Mouse (Mus musculus) intestine, postnatal 0 days (tissue): ENCODE data around the gene Crk. TPM values are rescaled to one million over a fixed set of nuclear protein-coding genes. Genes with fewer than 3 reads are reported as not detected.
"Not testable (repeated sequence)": the region's sequence is repeated elsewhere in the genome, so short reads cannot be mapped to it uniquely, and the experiment has no call there.

Source experiments
- ATAC-seq: fragments of 200-750 bp; cut with Nextera tagmentation; 2 replicates; pipeline ENCODE4 v1.8.0; 2017; ENCODE audit warnings: mild to moderate bottlenecking, moderate TSS enrichment, moderate library complexity
- H3K27ac ChIP-seq: fragments of 300-500 bp; sonication (generic); 2 replicates; pipeline ENCODE4 v1.5.1; 2014; ENCODE audit warnings: mild to moderate bottlenecking, low read depth, low read length, moderate library complexity
- H3K27me3 ChIP-seq: fragments of 300-500 bp; sonication (generic); replicated peaks from 2 replicates; pipeline ENCODE4 v1.6.1; 2014; ENCODE audit warnings: low read length, mixed read lengths; ENCODE audit not compliant: control insufficient read depth, insufficient read depth
- H3K36me3 ChIP-seq: fragments of 300-500 bp; sonication (generic); 2 replicates; pipeline ENCODE4 v1.6.1; 2014; ENCODE audit warnings: mild to moderate bottlenecking, moderate library complexity; ENCODE audit not compliant: control insufficient read depth, insufficient read depth
- H3K4me1 ChIP-seq: fragments of 300-500 bp; sonication (generic); replicated peaks from 2 replicates; pipeline ENCODE4 v1.6.1; 2014; ENCODE audit warnings: antibody characterized with exemption, low read length, mixed read lengths; ENCODE audit not compliant: control insufficient read depth, insufficient read depth
- H3K4me2 ChIP-seq: fragments of 300-500 bp; sonication (generic); replicated peaks from 2 replicates; pipeline ENCODE4 v1.6.1; 2014; ENCODE audit warnings: low read depth, mild to moderate bottlenecking, moderate library complexity
- H3K4me3 ChIP-seq: fragments of 300-500 bp; sonication (generic); 2 replicates; pipeline ENCODE4 v1.5.1; 2014; ENCODE audit warnings: low read depth, low read length
- H3K9ac ChIP-seq: fragments of 300-500 bp; sonication (generic); 2 replicates; pipeline ENCODE4 v1.6.1; 2014; ENCODE audit warnings: mild to moderate bottlenecking, low read depth, low read length
- H3K9me3 ChIP-seq: fragments of 300-500 bp; sonication (generic); 2 replicates; pipeline ENCODE4 v1.6.1; 2016; ENCODE audit warnings: mixed run types; ENCODE audit not compliant: control insufficient read depth
- CTCF ChIP-seq: sonication (generic); IDR thresholded peaks from 2 replicates; pipeline ENCODE4 v1.5.1; 2016; ENCODE audit warnings: low read depth, mild to moderate bottlenecking, control low read depth, antibody characterized with exemption, moderate library complexity
- WGBS: fragments of 180-500 bp; shearing (Covaris S2); extraction: QIAGEN DNeasy Blood & Tissue Kit; methylation state at CpG from one replicate; pipeline ENCODE4 v1.1.7; 2014; 5-methylcytosine and 5-hydroxymethylcytosine counted together
- polyA plus RNA-seq: library from polyadenylated mRNA; unstranded; fragments of >200 nt; fragmentation: Nextera tagmentation; extraction: Ambion mirVana; gene quantifications from 2 replicates; pipeline ENCODE4 v1.2.1, GENCODE M21; 2015

Crk gene
- polyA plus RNA-seq, 1 experiment from 2014 or later: 64.8 TPM

GRCm38 (mm10) chr11:75691047-75691446 is 12.0 kb downstream of the Crk start:
- no peak overlapping the region for H3K27ac ChIP-seq
- H3K4me1 ChIP-seq: no peaks in the 10 kb centered on the region
- no peaks in the 10 kb centered on the region for H3K27me3 ChIP-seq
- no peak for TF ChIP-seq CTCF
- H3K9me3 ChIP-seq: no peaks in the 10 kb centered on the region
- H3K36me3 ChIP-seq: peaks cover 34% of the 10 kb centered on the region
- H3K4me3 ChIP-seq: no peak overlapping the region
- H3K4me2 ChIP-seq: no peak overlapping the region
- no peak overlapping the region for H3K9ac ChIP-seq
- ATAC-seq: no peak

DNA sequence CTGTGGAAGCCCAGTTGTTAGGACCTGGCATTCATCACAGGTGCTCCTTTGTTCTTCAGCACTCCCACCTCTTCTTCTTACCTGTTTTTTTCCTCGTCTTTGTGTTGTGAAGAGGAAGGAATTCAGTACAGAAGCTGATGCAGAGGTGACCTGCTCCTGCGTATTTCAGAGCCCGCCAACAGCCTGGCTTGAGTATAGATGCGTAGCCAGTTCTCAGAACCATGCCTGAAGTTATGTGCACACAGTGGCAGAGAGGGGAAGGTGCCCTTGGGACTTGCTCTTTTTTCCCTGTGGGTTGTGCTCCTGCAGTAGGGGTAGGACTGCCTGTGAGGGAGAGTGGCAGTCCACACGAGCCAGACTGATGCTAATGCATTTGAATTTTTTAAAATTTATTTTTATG is 14.5 kb downstream of the Crk start:
- H3K4me3 ChIP-seq: no peak overlapping the region
- H3K36me3 ChIP-seq: peaks cover 59% of the 10 kb centered on the region
- no peaks in the 10 kb centered on the region for H3K27me3 ChIP-seq
- H3K9ac ChIP-seq: no peak overlapping the region
- no peak overlapping the region for H3K27ac ChIP-seq
- H3K9me3 ChIP-seq: no peaks in the 10 kb centered on the region
- no peak for TF ChIP-seq CTCF
- no peaks in the 10 kb centered on the region for H3K4me1 ChIP-seq
- no peak for ATAC-seq
- WGBS: 90% methylated on average over 5 of the region's 5 CpGs
- H3K4me2 ChIP-seq: no peak overlapping the region

- not testable (repeated sequence) for ATAC-seq, H3K4me2 ChIP-seq, H3K27me3 ChIP-seq, H3K4me1 ChIP-seq, H3K4me3 ChIP-seq, H3K27ac ChIP-seq, H3K9me3 ChIP-seq, H3K9ac ChIP-seq
- peaks cover 80% of the 10 kb centered on the region for H3K36me3 ChIP-seq
- 95% methylated on average over 3 of the region's 3 CpGs for WGBS
Observed at GRCm38 (mm10) chr11:75697464-75697863, 18.4 kb downstream of the Crk start.

DNA sequence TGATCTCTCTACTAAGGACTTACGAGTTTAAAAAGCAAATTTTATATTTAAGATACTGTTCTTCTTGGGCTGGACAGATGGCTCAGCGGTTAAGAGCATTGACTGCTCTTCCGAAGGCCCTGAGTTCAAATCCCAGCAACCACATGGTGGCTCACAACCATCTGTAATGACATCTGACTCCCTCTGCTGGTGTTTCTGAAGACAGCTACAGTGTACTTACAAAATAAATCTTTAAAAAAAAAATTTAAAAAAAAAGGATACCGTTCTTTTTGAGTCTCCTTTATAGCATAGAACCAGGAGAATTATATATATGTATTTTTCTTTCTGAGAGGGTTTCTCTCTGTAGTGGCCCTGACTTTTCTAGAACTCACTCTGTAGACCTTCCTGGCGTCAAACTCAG is 21.5 kb downstream of the Crk start:
- no peak overlapping the region for H3K9ac ChIP-seq
- no peak overlapping the region for H3K27ac ChIP-seq
- no peaks in the 10 kb centered on the region for H3K27me3 ChIP-seq
- no peaks in the 10 kb centered on the region for H3K9me3 ChIP-seq
- H3K4me1 ChIP-seq: no peaks in the 10 kb centered on the region
- 95% methylated on average over 5 of the region's 5 CpGs for WGBS
- TF ChIP-seq CTCF: peak; percentile 17; the same call in 1 of the 2 replicates
- no peak overlapping the region for H3K4me2 ChIP-seq
- no peak overlapping the region for H3K4me3 ChIP-seq
- no peak for ATAC-seq
- H3K36me3 ChIP-seq: peaks cover 80% of the 10 kb centered on the region

GRCm38 (mm10) chr11:75702761-75703160 is 23.7 kb downstream of the Crk start:
- no peak overlapping the region for H3K9ac ChIP-seq
- H3K27ac ChIP-seq: no peak overlapping the region
- peaks cover 68% of the 10 kb centered on the region for H3K36me3 ChIP-seq
- H3K4me3 ChIP-seq: no peak overlapping the region
- H3K9me3 ChIP-seq: no peaks in the 10 kb centered on the region
- no peak for ATAC-seq
- H3K27me3 ChIP-seq: no peaks in the 10 kb centered on the region
- H3K4me1 ChIP-seq: no peaks in the 10 kb centered on the region
- TF ChIP-seq CTCF: no peak
- H3K4me2 ChIP-seq: no peak overlapping the region
- 97% methylated on average over 6 of the region's 6 CpGs for WGBS

DNA sequence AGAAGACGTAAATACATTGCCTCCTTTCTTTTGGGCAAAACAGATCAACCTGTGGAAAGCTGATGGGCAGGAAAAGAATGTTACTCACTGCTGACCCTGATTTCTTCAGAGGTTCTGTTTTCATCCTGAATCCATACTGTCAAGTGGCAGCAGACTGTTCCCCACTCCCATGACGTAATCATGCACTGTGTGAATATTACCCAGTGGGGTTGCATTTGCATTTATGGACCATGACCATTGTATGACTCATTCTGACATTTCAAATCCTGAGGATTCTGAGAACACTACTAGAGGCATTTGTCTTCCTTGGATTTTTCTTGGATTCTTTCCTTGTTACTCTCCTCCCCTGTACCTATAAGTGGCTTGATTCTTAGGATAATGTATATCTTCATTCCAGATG is 24.7 kb downstream of the Crk start:
- no peaks in the 10 kb centered on the region for H3K9me3 ChIP-seq
- no peak overlapping the region for H3K27ac ChIP-seq
- H3K27me3 ChIP-seq: no peaks in the 10 kb centered on the region
- no peak overlapping the region for H3K9ac ChIP-seq
- no peak overlapping the region for H3K4me3 ChIP-seq
- 75% methylated on average over 2 of the region's 2 CpGs for WGBS
- TF ChIP-seq CTCF: no peak
- ATAC-seq: no peak
- no peak overlapping the region for H3K4me2 ChIP-seq
- no peaks in the 10 kb centered on the region for H3K4me1 ChIP-seq
- peaks cover 58% of the 10 kb centered on the region for H3K36me3 ChIP-seq

DNA sequence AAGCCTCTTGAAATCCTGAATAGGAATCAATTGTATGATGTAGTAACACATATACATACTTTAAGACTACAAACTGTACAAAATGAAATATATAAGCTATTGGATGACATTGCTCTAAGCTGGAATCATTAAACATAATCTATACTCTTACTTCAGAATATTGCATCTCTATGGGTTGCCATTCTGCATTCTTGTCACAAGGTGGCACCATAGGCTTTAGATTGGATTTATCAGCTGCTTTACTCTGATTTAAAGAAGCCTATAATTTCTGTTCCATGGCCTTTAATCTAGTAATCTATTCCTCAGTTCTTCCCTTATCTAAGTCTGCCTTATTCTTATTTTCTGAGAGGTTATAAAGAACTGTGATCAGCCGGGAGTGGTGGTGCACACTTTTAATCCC is 34.9 kb downstream of the Crk start:
- peak; percentile 60 for TF ChIP-seq CTCF
- Histone ChIP-seq H3K4me3 (no peak overlapping the region), H3K27ac (no peak overlapping the region), H3K36me3 (no peaks in the 10 kb centered on the region), H3K9ac (no peak overlapping the region), H3K4me2 (no peak overlapping the region), H3K9me3 (no peaks in the 10 kb centered on the region), H3K4me1 (no peaks in the 10 kb centered on the region), H3K27me3 (no peaks in the 10 kb centered on the region)
- ATAC-seq: no peak
- WGBS: 89% methylated on average over 1 of the region's 1 CpGs
